Mouse (Mus musculus) T-cell, adult 2 months (primary cell): ENCODE data around the gene Krt75.
"Not testable (repeated sequence)": the region's sequence is repeated elsewhere in the genome, so short reads cannot be mapped to it uniquely, and the experiment has no call there.

ENCODE experiments used
- DNase-seq: peaks from one replicate; pipeline ENCODE4 v3.0.0; 2022; ENCODE audit warnings: low spot score

The Krt75 gene

DNA sequence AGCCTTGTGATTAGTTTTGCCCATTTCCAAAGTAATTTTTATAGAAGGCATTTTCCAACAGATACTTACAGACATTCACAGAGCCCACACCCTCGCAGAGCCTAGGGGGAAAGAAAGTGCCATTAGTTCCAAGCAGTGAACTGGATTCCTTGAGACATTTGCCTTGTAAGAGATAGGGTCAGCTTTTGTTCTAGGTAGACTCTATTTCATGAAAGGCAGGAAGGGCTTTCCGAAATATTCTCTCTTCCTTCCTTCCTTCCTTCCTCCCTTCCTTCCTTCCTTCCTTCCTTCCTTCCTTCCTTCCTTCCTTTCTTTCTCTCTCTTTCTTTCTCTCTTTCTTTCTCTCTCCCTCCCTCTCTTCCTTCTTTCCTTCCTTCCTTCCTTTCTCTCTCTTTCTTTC lies 56.5 kb downstream of the Krt75 start, which contains the start of gene Gm49425:
Gene Gm49425, minus strand, starts transcription at position 101 of the 400 bp plus-strand sequence.
- DNase-seq: not testable (repeated sequence)
